Mouse (Mus musculus) limb, embryonic 12.5 days (tissue): ENCODE data around the gene Cfap74. TPM values are rescaled to one million over a fixed set of nuclear protein-coding genes. Genes with fewer than 3 reads are reported as not detected.
A peak's percentile ranks its signal among the peaks of the same experiment; 100 is the strongest.
"Not testable (repeated sequence)": the region's sequence is repeated elsewhere in the genome, so short reads cannot be mapped to it uniquely, and the experiment has no call there.

Experiments
- ATAC-seq: fragments of 200-750 bp; cut with Nextera tagmentation; 2 replicates; pipeline ENCODE4 v1.8.0; 2017; ENCODE audit warnings: low read depth, moderate TSS enrichment; ENCODE audit not compliant: insufficient number of reproducible peaks, insufficient read depth, low FRiP score, low TSS enrichment
- H3K27ac ChIP-seq: fragments of 300-500 bp; sonication (generic); 2 replicates; pipeline ENCODE4 v1.5.1; 2016; ENCODE audit warnings: mild to moderate bottlenecking, moderate library complexity
- H3K27me3 ChIP-seq: fragments of 300-500 bp; sonication (generic); 2 replicates; pipeline ENCODE4 v1.6.1; 2016; ENCODE audit warnings: mild to moderate bottlenecking, moderate library complexity
- H3K36me3 ChIP-seq: fragments of 300-500 bp; sonication (generic); 2 replicates; pipeline ENCODE4 v1.6.1; 2016; ENCODE audit warnings: mild to moderate bottlenecking, moderate library complexity
- H3K4me1 ChIP-seq: fragments of 300-500 bp; sonication (generic); replicated peaks from 2 replicates; pipeline ENCODE4 v1.6.1; 2016
- H3K4me2 ChIP-seq: fragments of 300-500 bp; sonication (generic); 2 replicates; pipeline ENCODE4 v1.6.1; 2016; ENCODE audit warnings: mild to moderate bottlenecking, moderate library complexity
- H3K4me3 ChIP-seq: fragments of 300-500 bp; sonication (generic); replicated peaks from 2 replicates; pipeline ENCODE4 v1.5.1; 2016; ENCODE audit warnings: mild to moderate bottlenecking
- H3K9ac ChIP-seq: fragments of 300-500 bp; sonication (generic); replicated peaks from 2 replicates; pipeline ENCODE4 v1.6.1; 2016; ENCODE audit warnings: mild to moderate bottlenecking, moderate library complexity
- H3K9me3 ChIP-seq: fragments of 300-500 bp; sonication (generic); 2 replicates; pipeline ENCODE4 v1.6.1; 2016; ENCODE audit warnings: mild to moderate bottlenecking, moderate library complexity
- WGBS: fragments of 180-500 bp; shearing (Covaris S2); methylation state at CpG from one replicate; pipeline ENCODE4 v1.1.7; 2016; 5-methylcytosine and 5-hydroxymethylcytosine counted together
- polyA plus RNA-seq: library from polyadenylated mRNA; unstranded; fragments of >200 nt; fragmentation: Nextera tagmentation; extraction: Ambion mirVana; gene quantifications from 2 replicates; pipeline ENCODE4 v1.2.1, GENCODE M21; 2016

Cfap74 gene
- polyA plus RNA-seq, 1 experiment from 2014 or later: 5.6 TPM

DNA sequence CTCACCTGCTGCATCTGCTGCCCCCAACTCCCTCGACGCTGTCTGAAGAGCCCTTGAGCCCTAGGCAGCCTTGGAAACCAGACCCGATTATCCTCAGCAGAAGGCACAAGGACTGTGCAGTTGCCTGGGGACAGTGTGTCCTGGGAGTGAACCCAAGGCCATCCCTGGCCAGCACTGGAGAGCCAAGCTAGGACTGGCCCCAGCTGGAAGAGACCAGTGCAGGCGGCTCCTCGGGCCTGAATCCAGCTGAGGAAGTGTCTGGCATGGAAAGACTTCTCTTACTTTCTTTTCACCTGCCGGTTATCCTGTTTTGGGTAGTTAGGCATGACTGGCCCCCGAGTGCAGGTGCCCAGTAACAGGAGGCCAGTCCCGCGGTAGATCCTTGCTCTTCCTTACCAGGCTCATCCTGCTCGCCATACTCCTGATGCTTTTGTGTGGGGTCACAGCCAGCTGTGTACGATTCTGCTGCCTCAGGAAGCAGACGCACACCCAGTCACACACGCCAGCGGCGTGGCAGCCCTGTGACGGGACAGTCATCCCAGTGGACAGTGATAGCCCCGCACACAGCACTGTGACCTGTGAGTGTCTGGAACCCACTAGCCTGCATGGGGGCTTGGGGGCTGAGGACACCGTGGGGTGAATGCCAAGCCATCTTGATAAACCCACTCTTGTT, 60.7 kb downstream of the Cfap74 start:
- H3K36me3 ChIP-seq: no peaks in the 10 kb centered on the region
- 76% methylated on average over 18 of the region's 18 CpGs for WGBS
- H3K9ac ChIP-seq: no peak overlapping the region
- H3K27ac ChIP-seq: no peak overlapping the region
- no peak for ATAC-seq
- no peaks in the 10 kb centered on the region for H3K9me3 ChIP-seq
- no peak overlapping the region for H3K4me3 ChIP-seq
- H3K4me2 ChIP-seq: 0 out of 2 replicates have a peak overlapping the region, but pooled peaks have one; percentile 55
- H3K4me1 ChIP-seq: peaks cover 5% of the 10 kb centered on the region
- H3K27me3 ChIP-seq: peaks cover 38% of the 10 kb centered on the region

- H3K9ac ChIP-seq: 0 out of 2 replicates have a peak overlapping the region, but pooled peaks have one; percentile 18
- H3K4me3 ChIP-seq: no peak overlapping the region
- no peak overlapping the region for H3K27ac ChIP-seq
- no peaks in the 10 kb centered on the region for H3K36me3 ChIP-seq
- H3K4me2 ChIP-seq: no peak overlapping the region
- 75% methylated on average over 16 of the region's 16 CpGs for WGBS
- H3K27me3 ChIP-seq: peaks cover 38% of the 10 kb centered on the region
- peaks cover 5% of the 10 kb centered on the region for H3K4me1 ChIP-seq
- no peak for ATAC-seq
- H3K9me3 ChIP-seq: no peaks in the 10 kb centered on the region
Observed at GRCm38 (mm10) chr4:155470263-155470953, 61.4 kb downstream of the Cfap74 start.

GRCm38 (mm10) chr4:155470997-155471396, 62.0 kb downstream of the Cfap74 start:
- Histone ChIP-seq H3K9me3 (no peaks in the 10 kb centered on the region), H3K36me3 (no peaks in the 10 kb centered on the region), H3K27ac (no peak overlapping the region), H3K27me3 (peaks cover 38% of the 10 kb centered on the region), H3K4me2 (no peak overlapping the region), H3K4me1 (peaks cover 5% of the 10 kb centered on the region), H3K9ac (no peak overlapping the region), H3K4me3 (no peak overlapping the region)
- no peak for ATAC-seq
- WGBS: 86% methylated on average over 7 of the region's 7 CpGs

- H3K4me1 ChIP-seq: peaks cover 5% of the 10 kb centered on the region
- WGBS: 84% methylated on average over 7 of the region's 7 CpGs
- ATAC-seq: no peak
- H3K27me3 ChIP-seq: peaks cover 38% of the 10 kb centered on the region
- H3K36me3 ChIP-seq: no peaks in the 10 kb centered on the region
- no peak overlapping the region for H3K9ac ChIP-seq
- no peaks in the 10 kb centered on the region for H3K9me3 ChIP-seq
- H3K27ac ChIP-seq: no peak overlapping the region
- H3K4me2 ChIP-seq: no peak overlapping the region
- no peak overlapping the region for H3K4me3 ChIP-seq
Observed at GRCm38 (mm10) chr4:155471406-155471805, 62.4 kb downstream of the Cfap74 start.

GRCm38 (mm10) chr4:155472716-155473290, 63.8 kb downstream of the Cfap74 start:
- Histone ChIP-seq H3K4me1 (peaks cover 5% of the 10 kb centered on the region), H3K27me3 (peaks cover 34% of the 10 kb centered on the region), H3K9ac (0 out of 2 replicates have a peak overlapping the region, but pooled peaks have one; percentile 9), H3K27ac (no peak overlapping the region), H3K36me3 (no peaks in the 10 kb centered on the region), H3K4me2 (no peak overlapping the region), H3K4me3 (no peak overlapping the region), H3K9me3 (no peaks in the 10 kb centered on the region)
- no peak for ATAC-seq
- 70% methylated on average over 3 of the region's 3 CpGs for WGBS

GRCm38 (mm10) chr4:155473319-155473718, 64.3 kb downstream of the Cfap74 start:
- Histone ChIP-seq H3K4me2 (no peak overlapping the region), H3K36me3 (no peaks in the 10 kb centered on the region), H3K4me1 (peaks cover 5% of the 10 kb centered on the region), H3K9ac (0 out of 2 replicates have a peak overlapping the region, but pooled peaks have one; percentile 9), H3K9me3 (no peaks in the 10 kb centered on the region), H3K27ac (no peak overlapping the region), H3K4me3 (no peak overlapping the region), H3K27me3 (peaks cover 32% of the 10 kb centered on the region)
- no peak for ATAC-seq
- 67% methylated on average over 5 of the region's 5 CpGs for WGBS

- not testable (repeated sequence) for H3K9ac ChIP-seq, H3K9me3 ChIP-seq, H3K4me1 ChIP-seq, H3K4me3 ChIP-seq, H3K27ac ChIP-seq, H3K36me3 ChIP-seq, H3K4me2 ChIP-seq, ATAC-seq
- H3K27me3 ChIP-seq: peaks cover 32% of the 10 kb centered on the region
- 77% methylated on average over 2 of the region's 2 CpGs for WGBS
Observed at GRCm38 (mm10) chr4:155473796-155474195, 64.8 kb downstream of the Cfap74 start.

GRCm38 (mm10) chr4:155481381-155482124, 72.6 kb downstream of the Cfap74 start:
- H3K27me3 ChIP-seq: no peaks in the 10 kb centered on the region
- H3K4me1 ChIP-seq: no peaks in the 10 kb centered on the region; the same call in 1 of the 2 replicates
- no peaks in the 10 kb centered on the region for H3K36me3 ChIP-seq
- no peak overlapping the region for H3K4me3 ChIP-seq
- H3K9ac ChIP-seq: no peak overlapping the region
- H3K27ac ChIP-seq: no peak overlapping the region
- H3K4me2 ChIP-seq: peak overlapping the region; percentile 30
- ATAC-seq: peak; percentile 66; the same call in 1 of the 2 replicates
- WGBS: 26% methylated on average over 28 of the region's 28 CpGs
- no peaks in the 10 kb centered on the region for H3K9me3 ChIP-seq

DNA sequence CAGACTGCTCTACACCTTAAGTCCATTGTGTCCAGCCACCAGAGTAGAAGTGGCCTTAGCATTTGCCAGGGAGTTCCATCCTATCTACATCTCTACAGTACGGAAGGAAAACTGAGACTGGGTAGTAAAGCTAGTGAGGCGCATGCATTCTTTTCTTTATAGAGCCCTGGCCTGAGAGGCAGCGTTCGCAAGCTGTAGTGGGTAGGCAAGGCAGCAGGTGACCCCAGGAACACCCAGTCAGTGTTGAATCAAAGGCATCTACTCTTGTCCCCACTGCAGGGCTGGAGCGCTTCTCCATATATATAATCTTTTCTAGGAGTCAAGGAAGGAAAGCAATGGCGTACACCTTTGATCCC, 73.1 kb downstream of the Cfap74 start:
- no peak overlapping the region for H3K27ac ChIP-seq
- H3K4me1 ChIP-seq: no peaks in the 10 kb centered on the region; the same call in 1 of the 2 replicates
- H3K9me3 ChIP-seq: no peaks in the 10 kb centered on the region
- H3K4me3 ChIP-seq: no peak overlapping the region
- no peak for ATAC-seq
- no peaks in the 10 kb centered on the region for H3K27me3 ChIP-seq
- WGBS: 90% methylated on average over 6 of the region's 6 CpGs
- no peaks in the 10 kb centered on the region for H3K36me3 ChIP-seq
- no peak overlapping the region for H3K9ac ChIP-seq
- H3K4me2 ChIP-seq: peak overlapping the region; percentile 30; the same call in 1 of the 2 replicates

GRCm38 (mm10) chr4:155482733-155483540, 73.9 kb downstream of the Cfap74 start:
- Histone ChIP-seq H3K27me3 (no peaks in the 10 kb centered on the region), H3K9me3 (no peaks in the 10 kb centered on the region), H3K27ac (no peak overlapping the region), H3K4me1 (peaks cover 4% of the 10 kb centered on the region), H3K9ac (no peak overlapping the region), H3K4me3 (no peak overlapping the region), H3K36me3 (no peaks in the 10 kb centered on the region), H3K4me2 (no peak overlapping the region)
- 72% methylated on average over 8 of the region's 8 CpGs for WGBS
- no peak for ATAC-seq
